Mouse (Mus musculus): ENCODE measurements at regions not wholly inside any gene's neighbourhood (a gene's known extent, or its start where the extent isn't known, plus 50 kb on each side); places are given as distances from the start of the nearest gene placed in this dataset.

GRCm38 (mm10) chr2:75559920-75560319, 99.1 kb upstream of the Hnrnpa3 start:
- DNase-seq (ENCODE audit: extremely low read depth): no peak
- Histone ChIP-seq H3K4me3 (replicated peaks in 1 of 3; ENCODE audit: low read depth in 2 of 3, low read length in 2 of 3, poor library complexity in 1 of 3) (no peak overlapping the region), H3K27me3 (replicated peaks) (no peaks in the 10 kb centered on the region), H3K36me3 (replicated peaks in 1 of 2; ENCODE audit: control insufficient read depth in 1 of 2, insufficient read depth in 1 of 2, low read length in 1 of 2) (no peaks in the 10 kb centered on the region), H3K9ac (ENCODE audit: insufficient read depth, low read depth) (no peak overlapping the region), H3K4me2 (ENCODE audit: insufficient read depth, low read depth, poor library complexity, severe bottlenecking) (no peak overlapping the region), H3K27ac (ENCODE audit: insufficient read depth, low read depth) (no peak overlapping the region), H3K79me2 (replicated peaks; ENCODE audit: control insufficient read depth, extremely low read depth, insufficient read depth, poor library complexity, severe bottlenecking) (no peaks in the 10 kb centered on the region), H3K4me1 (ENCODE audit: control insufficient read depth in 1 of 2, insufficient read depth in 2 of 2) (peaks cover 0 to 10% of the 10 kb centered on the region in 2 experiments; a peak in 2 of 4 replicates), H3K9me3 (replicated peaks; ENCODE audit: low read length) (no peaks in the 10 kb centered on the region)
- dilution Hi-C loops (cut with MboI; ENCODE audit: extremely low pct_ligation_motif_present, extremely low pct_unique_long_range_greater_than_20kb, low sequenced_read_pairs): no loop called here
- TF ChIP-seq IRF4 (IDR thresholded peaks at IDR 0.05; ENCODE audit: low read depth, low read length): no peak
- TF ChIP-seq NELFE (IDR thresholded peaks at IDR 0.05; ENCODE audit: low read depth, low read length): no peak
- no peak for TF ChIP-seq BHLHE40 (IDR thresholded peaks at IDR 0.05; ENCODE audit: low read depth, low read length)
- TF ChIP-seq TBP (conservative IDR thresholded peaks at IDR 0.05; ENCODE audit: low read depth, low read length): no peak
- TF ChIP-seq KAT2A (IDR thresholded peaks at IDR 0.05; ENCODE audit: insufficient replicate concordance, low read length): no peak
- TF ChIP-seq ZMIZ1 (IDR thresholded peaks at IDR 0.05; ENCODE audit: low read depth, low read length): no peak
- in situ Hi-C loops (cut with MboI; ENCODE audit: low pct_ligation_motif_present, low pct_unique_long_range_greater_than_20kb, low sequenced_read_pairs): no loop called here

- Histone ChIP-seq H3K9ac (ENCODE audit: insufficient read depth, low read depth) (0 out of 2 replicates have a peak overlapping the region, but pooled peaks have one; percentile 6), H3K4me1 (ENCODE audit: control insufficient read depth in 1 of 2, insufficient read depth in 2 of 2) (peaks cover 0 to 10% of the 10 kb centered on the region in 2 experiments; a peak in 2 of 4 replicates), H3K36me3 (replicated peaks in 1 of 2; ENCODE audit: control insufficient read depth in 1 of 2, insufficient read depth in 1 of 2, low read length in 1 of 2) (no peaks in the 10 kb centered on the region), H3K27me3 (replicated peaks) (no peaks in the 10 kb centered on the region), H3K4me3 (replicated peaks in 1 of 3; ENCODE audit: low read depth in 2 of 3, low read length in 2 of 3, poor library complexity in 1 of 3) (peak overlapping the region in 1 of 3 experiments; percentile 38), H3K79me2 (replicated peaks; ENCODE audit: control insufficient read depth, extremely low read depth, insufficient read depth, poor library complexity, severe bottlenecking) (no peaks in the 10 kb centered on the region), H3K4me2 (ENCODE audit: insufficient read depth, low read depth, poor library complexity, severe bottlenecking) (peak overlapping the region; percentile 13; the same call in 1 of the 2 replicates), H3K27ac (ENCODE audit: insufficient read depth, low read depth) (no peak overlapping the region), H3K9me3 (replicated peaks; ENCODE audit: low read length) (no peaks in the 10 kb centered on the region)
- DNase-seq (ENCODE audit: extremely low read depth): peak; percentile 82
- no peak for TF ChIP-seq BHLHE40 (IDR thresholded peaks at IDR 0.05; ENCODE audit: low read depth, low read length)
- no peak for TF ChIP-seq NELFE (IDR thresholded peaks at IDR 0.05; ENCODE audit: low read depth, low read length)
- TF ChIP-seq TBP (conservative IDR thresholded peaks at IDR 0.05; ENCODE audit: low read depth, low read length): no peak
- peak; percentile 81 for TF ChIP-seq MAZ (IDR thresholded peaks at IDR 0.05; ENCODE audit: low read depth, low read length)
- TF ChIP-seq RAD21 (IDR thresholded peaks at IDR 0.05; ENCODE audit: low read depth, low read length): peak; percentile 83
- TF ChIP-seq RCOR1 (conservative IDR thresholded peaks at IDR 0.05; ENCODE audit: low read depth, low read length): no peak
- TF ChIP-seq SMC3 (IDR thresholded peaks at IDR 0.05; ENCODE audit: low read depth, low read length): peak; percentile 59
- no peak for TF ChIP-seq MAFK (IDR thresholded peaks at IDR 0.05; ENCODE audit: insufficient replicate concordance, low read length)
- TF ChIP-seq HCFC1 (IDR thresholded peaks at IDR 0.05; ENCODE audit: low read depth, low read length): peak; percentile 25; the same call in 1 of the 2 replicates
- no peak; the same call in 1 of the 2 replicates for TF ChIP-seq TCF12 (IDR thresholded peaks at IDR 0.05; ENCODE audit: low read depth, low read length)
- TF ChIP-seq ZC3H11A (IDR thresholded peaks at IDR 0.05; ENCODE audit: low read depth, low read length): no peak
- TF ChIP-seq JUND (conservative IDR thresholded peaks at IDR 0.05; ENCODE audit: low read depth, low read length): no peak
- 0 out of 2 replicates have a peak, but pooled peaks have one; percentile 49 for TF ChIP-seq MYC (IDR thresholded peaks at IDR 0.05; ENCODE audit: low read depth, low read length)
- peak; percentile 56; the same call in 1 of the 2 replicates for TF ChIP-seq POLR2A (IDR thresholded peaks at IDR 0.05; ENCODE audit: low read depth, low read length)
- TF ChIP-seq MEF2A (IDR thresholded peaks at IDR 0.05; ENCODE audit: borderline replicate concordance, low read depth, low read length): no peak
- peak; percentile 47; the same call in 1 of the 2 replicates for TF ChIP-seq IRF4 (IDR thresholded peaks at IDR 0.05; ENCODE audit: low read depth, low read length)
- TF ChIP-seq ZMIZ1 (IDR thresholded peaks at IDR 0.05; ENCODE audit: low read depth, low read length): no peak
- TF ChIP-seq ZNF384 (IDR thresholded peaks at IDR 0.05; ENCODE audit: low read depth, low read length): no peak
- TF ChIP-seq USF2 (conservative IDR thresholded peaks at IDR 0.05; ENCODE audit: low read depth, low read length): no peak
- TF ChIP-seq MAX (IDR thresholded peaks at IDR 0.05; ENCODE audit: low read length): no peak
- no peak for TF ChIP-seq SIN3A (IDR thresholded peaks at IDR 0.05; ENCODE audit: low read length)
- TF ChIP-seq PAX5 (IDR thresholded peaks at IDR 0.05; ENCODE audit: low read length): no peak
- no peak for TF ChIP-seq GABPA (IDR thresholded peaks at IDR 0.05; ENCODE audit: insufficient replicate concordance, low read depth, low read length)
- no peak for TF ChIP-seq UBTF (IDR thresholded peaks at IDR 0.05; ENCODE audit: low read depth, low read length)
- TF ChIP-seq CHD1 (IDR thresholded peaks at IDR 0.05; ENCODE audit: low read depth, low read length): no peak
- TF ChIP-seq E2F4 (IDR thresholded peaks at IDR 0.05; ENCODE audit: insufficient replicate concordance, low read depth, low read length): no peak
- peak; percentile 33; the same call in 1 of the 2 replicates for TF ChIP-seq ELF1 (IDR thresholded peaks at IDR 0.05; ENCODE audit: low read depth, low read length)
- no peak for TF ChIP-seq MXI1 (IDR thresholded peaks at IDR 0.05; ENCODE audit: low read depth, low read length)
- no peak for TF ChIP-seq KAT2A (IDR thresholded peaks at IDR 0.05; ENCODE audit: insufficient replicate concordance, low read length)
- no peak for TF ChIP-seq NRF1 (IDR thresholded peaks at IDR 0.05; ENCODE audit: low read depth, low read length)
- peak; percentile 8 to 89; a peak in 2 of 4 replicates for TF ChIP-seq CTCF (conservative IDR thresholded peaks at IDR 0.05 in 1 of 2, IDR thresholded peaks at IDR 0.05 in 1 of 2; ENCODE audit: low read depth in 2 of 2, low read length in 2 of 2)
- dilution Hi-C loops (cut with MboI; ENCODE audit: extremely low pct_ligation_motif_present, extremely low pct_unique_long_range_greater_than_20kb, low sequenced_read_pairs) (no loop called here), in situ Hi-C loops (cut with MboI; ENCODE audit: low pct_ligation_motif_present, low pct_unique_long_range_greater_than_20kb, low sequenced_read_pairs) (no loop called here)
Measured at GRCm38 (mm10) chr2:75563253-75563913, 95.7 kb upstream of the Hnrnpa3 start.
